Mouse (Mus musculus) midbrain, embryonic 14.5 days (tissue): Measurements from ENCODE around the gene Lrba. TPM values are rescaled to one million over a fixed set of nuclear protein-coding genes. Genes with fewer than 3 reads are reported as not detected.

ENCODE experiments used
- ATAC-seq: fragments of 200-750 bp; cut with Nextera tagmentation; 2 replicates; pipeline ENCODE4 v1.8.0; 2017; ENCODE audit warnings: moderate number of reproducible peaks, moderate library complexity; ENCODE audit not compliant: low FRiP score, low TSS enrichment
- DNase-seq: peaks from one replicate; pipeline ENCODE4 v3.0.0-alpha.2; 2015
- H3K27ac ChIP-seq: fragments of 300-500 bp; sonication (generic); replicated peaks from 2 replicates; pipeline ENCODE4 v1.5.1; 2014; ENCODE audit warnings: mild to moderate bottlenecking, low read depth, low read length, moderate library complexity
- H3K27me3 ChIP-seq: fragments of 300-500 bp; sonication (generic); 2 replicates; pipeline ENCODE4 v1.6.1; 2014; ENCODE audit warnings: low read length, control low read depth, mixed read lengths; ENCODE audit not compliant: control insufficient read depth, insufficient read depth
- H3K36me3 ChIP-seq: fragments of 300-500 bp; sonication (generic); 2 replicates; pipeline ENCODE4 v1.6.1; 2014; ENCODE audit warnings: low read length, control low read depth; ENCODE audit not compliant: control insufficient read depth, insufficient read depth
- H3K4me1 ChIP-seq: fragments of 300-500 bp; sonication (generic); 2 replicates; pipeline ENCODE4 v1.6.1; 2014; ENCODE audit warnings: mild to moderate bottlenecking, antibody characterized with exemption, low read length, control low read depth; ENCODE audit not compliant: control insufficient read depth, insufficient read depth
- H3K4me2 ChIP-seq: fragments of 300-500 bp; sonication (generic); 2 replicates; pipeline ENCODE4 v1.6.1; 2014; ENCODE audit warnings: mild to moderate bottlenecking, low read length, moderate library complexity
- H3K4me3 ChIP-seq: fragments of 300-500 bp; sonication (generic); replicated peaks from 2 replicates; pipeline ENCODE4 v1.5.1; 2014; ENCODE audit warnings: low read depth, low read length
- H3K9ac ChIP-seq: fragments of 300-500 bp; sonication (generic); replicated peaks from 2 replicates; pipeline ENCODE4 v1.6.1; 2014; ENCODE audit warnings: mild to moderate bottlenecking, low read length, moderate library complexity
- H3K9me3 ChIP-seq: fragments of 300-500 bp; sonication (generic); 2 replicates; pipeline ENCODE4 v1.6.1; 2016; ENCODE audit warnings: low read length, control low read depth, mixed read lengths; ENCODE audit not compliant: control insufficient read depth
- WGBS: fragments of 180-500 bp; shearing (Covaris S2); extraction: QIAGEN DNeasy Blood & Tissue Kit; methylation state at CpG from one replicate; pipeline ENCODE4 v1.1.7; 2014; 5-methylcytosine and 5-hydroxymethylcytosine counted together
- polyA plus RNA-seq: library from polyadenylated mRNA; unstranded; fragments of >200 nt; fragmentation: Nextera tagmentation; extraction: Ambion mirVana; gene quantifications from 2 replicates; pipeline ENCODE4 v1.2.1, GENCODE M21; 2014

Gene Lrba
- polyA plus RNA-seq, 1 experiment from 2014 or later = 10.2 TPM

- no peak overlapping the region for H3K27ac ChIP-seq
- no peaks in the 10 kb centered on the region for H3K4me1 ChIP-seq
- 86% methylated on average over 3 of the region's 3 CpGs for WGBS
- no peaks in the 10 kb centered on the region for H3K36me3 ChIP-seq
- no peak for ATAC-seq
- no peaks in the 10 kb centered on the region for H3K27me3 ChIP-seq
- H3K4me2 ChIP-seq = no peak overlapping the region
- no peaks in the 10 kb centered on the region for H3K9me3 ChIP-seq
- no peak overlapping the region for H3K4me3 ChIP-seq
- no peak overlapping the region for H3K9ac ChIP-seq
- DNase-seq = no peak
Measured at GRCm38 (mm10) chr3:86202449-86202848, 22.0 kb upstream of the Lrba start.

DNA sequence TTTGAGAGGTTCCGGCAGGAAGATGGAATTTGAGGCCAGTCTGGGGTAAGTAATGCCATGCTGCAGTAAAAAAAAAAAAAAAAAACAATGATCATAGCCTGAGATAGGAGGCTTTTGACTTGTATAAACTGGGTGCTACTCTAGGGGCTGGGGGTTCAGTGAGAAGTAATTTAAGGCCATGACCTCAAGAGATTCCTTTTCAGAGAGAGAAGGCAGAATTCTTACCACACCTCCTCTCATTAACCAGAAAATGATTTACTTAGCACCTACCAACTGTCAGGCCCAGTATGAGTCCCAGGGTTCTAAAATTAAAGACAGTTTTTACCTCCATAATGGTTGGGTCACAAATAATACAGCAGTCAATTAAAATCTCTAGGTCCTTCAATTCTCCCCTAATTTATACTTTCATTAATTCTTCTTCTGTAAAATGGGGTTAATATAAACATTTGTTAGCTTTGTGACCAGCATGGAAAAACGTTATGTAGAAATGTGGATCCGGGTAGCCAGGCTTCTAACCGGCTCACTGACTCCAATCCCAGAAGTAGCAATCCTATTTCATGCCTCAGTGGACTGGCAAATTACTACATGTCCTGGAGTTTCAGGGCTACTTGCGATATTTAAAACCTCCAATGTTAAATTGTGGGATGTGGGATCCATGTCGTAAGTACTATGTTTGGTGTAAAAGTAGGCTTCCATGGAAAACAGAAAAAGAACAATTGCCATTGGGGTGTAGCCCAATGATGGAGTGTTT lies 19.7 kb upstream of the Lrba start:
- no peak overlapping the region for H3K4me2 ChIP-seq
- no peaks in the 10 kb centered on the region for H3K4me1 ChIP-seq
- no peak overlapping the region for H3K4me3 ChIP-seq
- no peaks in the 10 kb centered on the region for H3K36me3 ChIP-seq
- ATAC-seq (no peak), DNase-seq (peak; percentile 37)
- no peak overlapping the region for H3K27ac ChIP-seq
- H3K9me3 ChIP-seq = no peaks in the 10 kb centered on the region
- H3K9ac ChIP-seq = no peak overlapping the region
- no peaks in the 10 kb centered on the region for H3K27me3 ChIP-seq
- 35% methylated on average over 6 of the region's 6 CpGs for WGBS

GRCm38 (mm10) chr3:86206556-86206955 lies 17.9 kb upstream of the Lrba start:
- Histone ChIP-seq H3K4me1 (no peaks in the 10 kb centered on the region), H3K4me2 (no peak overlapping the region), H3K9ac (no peak overlapping the region), H3K27ac (no peak overlapping the region), H3K27me3 (no peaks in the 10 kb centered on the region), H3K36me3 (no peaks in the 10 kb centered on the region), H3K4me3 (no peak overlapping the region), H3K9me3 (no peaks in the 10 kb centered on the region)
- DNase-seq (no peak), ATAC-seq (no peak)
- WGBS = 85% methylated on average over 2 of the region's 2 CpGs

GRCm38 (mm10) chr3:86210267-86210939 lies 14.1 kb upstream of the Lrba start:
- no peak overlapping the region for H3K27ac ChIP-seq
- 96% methylated on average over 10 of the region's 10 CpGs for WGBS
- ATAC-seq (no peak), DNase-seq (no peak)
- no peaks in the 10 kb centered on the region for H3K4me1 ChIP-seq
- no peak overlapping the region for H3K4me2 ChIP-seq
- H3K9ac ChIP-seq = no peak overlapping the region
- no peaks in the 10 kb centered on the region for H3K9me3 ChIP-seq
- H3K27me3 ChIP-seq = no peaks in the 10 kb centered on the region
- H3K4me3 ChIP-seq = no peak overlapping the region
- H3K36me3 ChIP-seq = no peaks in the 10 kb centered on the region

DNA sequence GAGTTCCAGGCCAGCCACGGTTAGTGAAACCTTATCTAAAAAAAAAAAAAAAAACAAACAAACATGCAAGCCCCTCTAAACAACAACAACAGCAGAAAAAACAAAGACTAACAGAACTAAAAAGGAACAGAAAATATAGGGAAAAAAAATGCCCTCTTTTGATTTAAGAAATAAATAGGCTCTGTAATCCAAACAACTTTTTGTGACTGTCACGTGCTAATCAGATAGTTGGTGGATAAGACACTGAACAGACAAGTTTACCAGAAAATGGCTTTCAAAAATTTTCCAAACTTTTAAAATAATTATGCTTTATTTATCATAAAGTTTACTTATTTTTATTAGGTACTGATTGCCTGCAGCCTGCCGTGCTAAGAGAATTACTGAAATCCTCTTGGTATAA lies 13.5 kb upstream of the Lrba start:
- H3K9ac ChIP-seq = no peak overlapping the region
- ATAC-seq (no peak), DNase-seq (no peak)
- no peaks in the 10 kb centered on the region for H3K4me1 ChIP-seq
- no peak overlapping the region for H3K4me3 ChIP-seq
- H3K27ac ChIP-seq = no peak overlapping the region
- 91% methylated on average over 3 of the region's 3 CpGs for WGBS
- H3K27me3 ChIP-seq = no peaks in the 10 kb centered on the region
- H3K9me3 ChIP-seq = no peaks in the 10 kb centered on the region
- no peaks in the 10 kb centered on the region for H3K36me3 ChIP-seq
- no peak overlapping the region for H3K4me2 ChIP-seq

GRCm38 (mm10) chr3:86214248-86214647 lies 10.2 kb upstream of the Lrba start:
- DNase-seq (no peak), ATAC-seq (no peak)
- Histone ChIP-seq H3K27me3 (no peaks in the 10 kb centered on the region), H3K36me3 (no peaks in the 10 kb centered on the region), H3K4me2 (no peak overlapping the region), H3K4me1 (no peaks in the 10 kb centered on the region), H3K4me3 (no peak overlapping the region), H3K9me3 (no peaks in the 10 kb centered on the region), H3K27ac (no peak overlapping the region), H3K9ac (no peak overlapping the region)
- 91% methylated on average over 4 of the region's 4 CpGs for WGBS

- DNase-seq (peak; percentile 97), ATAC-seq (peak; percentile 94)
- no peaks in the 10 kb centered on the region for H3K9me3 ChIP-seq
- no peaks in the 10 kb centered on the region for H3K36me3 ChIP-seq
- H3K4me1 ChIP-seq = peaks cover 7% of the 10 kb centered on the region; the same call in 1 of the 2 replicates
- no peaks in the 10 kb centered on the region for H3K27me3 ChIP-seq
- peak overlapping the region; percentile 93 for H3K27ac ChIP-seq
- peak overlapping the region; percentile 89 for H3K4me3 ChIP-seq
- peak overlapping the region; percentile 76 for H3K4me2 ChIP-seq
- WGBS = under 1% methylated on average over 76 of the region's 79 CpGs
- peak overlapping the region; percentile 88 for H3K9ac ChIP-seq
Measured at GRCm38 (mm10) chr3:86223634-86224313, 706 bp upstream of the Lrba start.

GRCm38 (mm10) chr3:86224314-86224563 lies 241 bp upstream of the Lrba start:
- Histone ChIP-seq H3K9me3 (no peaks in the 10 kb centered on the region), H3K36me3 (no peaks in the 10 kb centered on the region), H3K9ac (peak overlapping the region; percentile 88), H3K27me3 (no peaks in the 10 kb centered on the region), H3K4me3 (peak overlapping the region; percentile 89), H3K4me2 (peak overlapping the region; percentile 76), H3K27ac (peak overlapping the region; percentile 93), H3K4me1 (peaks cover 7% of the 10 kb centered on the region; the same call in 1 of the 2 replicates)
- 0% methylated on average over 24 of the region's 28 CpGs for WGBS
- no peak for DNase-seq
- 0 out of 2 replicates have a peak, but pooled peaks have one; percentile 71 for ATAC-seq
